Mouse (Mus musculus): Measurements from ENCODE around the gene Gm21970. TPM values are rescaled to one million over a fixed set of nuclear protein-coding genes. Genes with fewer than 3 reads are reported as not detected.

Gm21970 gene
- polyA plus RNA-seq, 1 experiment = not detected

DNA sequence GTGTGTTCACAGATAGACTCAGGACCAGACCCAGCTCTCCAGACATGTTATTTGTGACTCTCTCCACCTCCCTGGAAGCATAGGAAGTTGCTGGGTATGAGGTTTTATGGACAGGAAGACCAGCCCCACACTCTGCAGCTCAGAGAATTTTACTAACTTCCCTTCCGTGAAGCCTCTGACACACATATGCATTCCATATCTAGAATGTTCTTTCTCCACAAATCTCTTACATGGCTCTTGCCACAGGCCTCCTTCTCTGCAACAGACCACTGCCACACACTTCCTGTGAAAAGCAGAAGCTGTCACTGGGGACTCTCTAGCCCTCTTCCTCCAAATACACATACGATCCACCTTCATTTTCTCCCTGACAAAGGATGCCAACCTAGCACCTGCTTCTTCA lies 24.5 kb upstream of the Gm21970 start:
- no peak for DNase-seq (ENCODE audit: low read depth, low spot score)
- WGBS = 71% methylated on average over 2 of the region's 2 CpGs

- 1% methylated on average over 62 of the region's 62 CpGs for WGBS
- DNase-seq (ENCODE audit: low read depth, low spot score) = no peak
Measured at GRCm38 (mm10) chr16:91372577-91373472, 18.7 kb upstream of the Gm21970 start, which contains the start of gene Ifnar2. Ifnar2 (plus strand) TSS chr16:91372783.

DNA sequence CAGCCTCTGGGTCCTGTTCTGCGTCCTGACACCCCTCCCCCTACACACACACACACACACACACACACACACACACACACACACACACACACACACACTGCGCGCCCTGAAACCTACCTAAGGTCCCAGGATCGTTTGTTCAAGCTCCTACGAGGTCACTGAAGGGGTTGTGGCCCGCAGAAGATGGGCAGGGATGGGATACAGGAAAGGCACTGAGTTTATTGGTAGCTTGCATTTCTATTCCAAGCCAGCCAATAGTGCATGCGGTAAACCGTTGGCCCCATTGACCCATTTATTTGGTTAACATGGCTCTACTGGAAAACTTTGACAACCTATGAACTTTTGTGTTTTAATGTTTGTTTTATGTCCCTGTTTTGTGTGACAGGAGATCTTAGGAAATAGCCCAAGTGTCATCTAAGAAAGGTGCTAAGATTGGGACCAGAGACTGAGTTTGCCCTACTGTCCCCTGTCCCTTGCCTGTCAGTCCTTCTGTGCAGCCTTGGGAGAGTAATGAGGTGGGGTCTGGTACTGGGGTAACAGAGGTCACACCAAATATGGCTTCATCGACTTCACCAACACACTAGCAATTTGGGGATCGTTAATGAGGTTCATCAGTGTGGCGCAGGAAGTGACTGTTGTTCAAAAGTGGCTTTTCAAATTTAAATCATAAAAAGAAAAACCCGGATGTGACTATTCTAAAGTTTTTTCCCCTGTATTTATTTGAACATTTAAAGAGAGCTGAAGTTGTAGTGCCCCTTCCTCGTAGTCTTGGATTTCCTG lies 17.9 kb upstream of the Gm21970 start:
- no peak for DNase-seq (ENCODE audit: low read depth, low spot score)
- WGBS = 29% methylated on average over 13 of the region's 13 CpGs

GRCm38 (mm10) chr16:91374253-91374634 lies 17.3 kb upstream of the Gm21970 start:
- no peak for DNase-seq (ENCODE audit: low read depth, low spot score)
- WGBS = 84% methylated on average over 3 of the region's 3 CpGs

DNA sequence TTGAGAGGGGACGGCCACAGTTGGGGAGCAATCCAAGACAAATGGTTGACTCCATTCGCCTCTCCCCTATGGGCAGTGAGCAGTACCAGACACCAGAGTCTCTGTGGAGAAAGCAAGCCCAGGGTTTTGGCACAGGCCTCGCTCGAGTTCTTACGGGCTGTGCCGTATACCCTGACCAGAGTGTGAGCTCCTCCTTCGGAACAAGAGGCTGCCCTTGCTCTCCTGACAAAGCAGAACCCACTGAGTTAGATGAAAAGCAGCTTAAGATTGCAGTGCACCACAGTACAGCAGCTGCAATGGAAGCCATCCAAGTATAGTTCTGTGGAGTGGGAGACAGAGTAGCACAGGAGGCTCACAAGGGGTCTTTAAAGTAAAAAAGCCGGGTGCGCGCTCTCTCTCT lies 14.8 kb upstream of the Gm21970 start:
- WGBS = 85% methylated on average over 10 of the region's 10 CpGs
- DNase-seq (ENCODE audit: low read depth, low spot score) = no peak

DNA sequence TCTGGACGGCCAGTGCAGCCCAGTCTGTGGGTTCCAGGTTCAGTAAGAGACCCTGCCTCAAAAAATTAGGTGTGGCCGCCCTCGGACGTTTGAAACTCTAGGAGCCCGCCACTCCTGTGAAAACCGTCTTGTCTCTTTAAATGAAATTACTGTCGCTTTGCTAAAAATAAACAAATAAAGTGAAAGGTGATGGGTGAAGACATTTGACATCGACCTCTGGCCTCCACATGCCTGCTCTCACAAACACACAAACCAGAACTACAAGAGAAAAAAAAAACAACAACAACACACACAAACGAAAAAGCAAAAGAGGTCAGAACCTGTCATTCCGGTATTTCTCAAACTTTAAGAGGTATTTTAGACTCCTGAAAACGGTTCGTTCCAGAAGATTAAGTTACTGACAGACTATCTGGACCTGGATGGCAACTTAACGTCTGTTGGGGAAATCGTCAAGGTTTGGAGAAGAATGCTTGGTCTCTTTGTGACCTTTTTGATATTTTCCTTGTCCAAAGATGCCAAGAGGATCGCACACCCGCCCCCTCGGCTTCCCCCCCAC lies 13.0 kb upstream of the Gm21970 start:
- WGBS = 42% methylated on average over 17 of the region's 17 CpGs
- no peak for DNase-seq (ENCODE audit: low read depth, low spot score)

- DNase-seq (ENCODE audit: low read depth, low spot score) = no peak
Measured at GRCm38 (mm10) chr16:91378991-91379390, 12.5 kb upstream of the Gm21970 start.

GRCm38 (mm10) chr16:91379412-91379811 lies 12.1 kb upstream of the Gm21970 start:
- 67% methylated on average over 3 of the region's 3 CpGs for WGBS
- DNase-seq (ENCODE audit: low read depth, low spot score) = no peak

More at GRCm38 (mm10) chr16:91378991-91379390, 12.5 kb upstream of the Gm21970 start:
- WGBS = 31% methylated on average over 9 of the region's 9 CpGs

- 41% methylated on average over 5 of the region's 5 CpGs for WGBS
- no peak for DNase-seq (ENCODE audit: low read depth, low spot score)
Measured at GRCm38 (mm10) chr16:91380151-91380550, 11.4 kb upstream of the Gm21970 start.

GRCm38 (mm10) chr16:91381606-91382005 lies 9.9 kb upstream of the Gm21970 start:
- no peak for DNase-seq (ENCODE audit: low read depth, low spot score)
- WGBS = 83% methylated on average over 4 of the region's 4 CpGs

DNA sequence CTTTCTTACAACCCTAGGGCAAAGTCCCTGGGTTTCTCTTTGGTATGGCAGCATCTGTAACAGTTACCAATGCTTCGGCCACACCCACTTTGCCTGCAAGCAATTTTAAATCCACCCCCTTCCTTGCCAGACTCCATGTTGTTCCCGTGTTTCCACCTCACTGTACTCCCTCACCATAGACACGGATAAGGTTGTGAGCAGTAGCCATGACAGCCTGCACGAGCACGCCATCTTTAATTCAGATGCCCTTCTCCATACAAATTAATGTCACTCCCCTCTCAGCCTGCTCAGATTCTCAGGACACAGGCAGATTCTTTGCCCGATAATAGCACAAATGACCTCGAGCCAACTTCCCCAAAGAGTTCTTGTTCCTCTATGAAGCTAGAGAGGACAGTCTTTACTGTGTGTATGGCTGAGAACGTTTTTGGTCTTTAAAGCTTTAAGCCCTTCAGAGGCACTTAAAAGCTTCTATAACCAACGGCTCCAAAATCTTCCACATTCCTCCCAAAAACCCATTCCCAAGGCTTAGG lies 9.2 kb upstream of the Gm21970 start:
- no peak for DNase-seq (ENCODE audit: low read depth, low spot score)

DNA sequence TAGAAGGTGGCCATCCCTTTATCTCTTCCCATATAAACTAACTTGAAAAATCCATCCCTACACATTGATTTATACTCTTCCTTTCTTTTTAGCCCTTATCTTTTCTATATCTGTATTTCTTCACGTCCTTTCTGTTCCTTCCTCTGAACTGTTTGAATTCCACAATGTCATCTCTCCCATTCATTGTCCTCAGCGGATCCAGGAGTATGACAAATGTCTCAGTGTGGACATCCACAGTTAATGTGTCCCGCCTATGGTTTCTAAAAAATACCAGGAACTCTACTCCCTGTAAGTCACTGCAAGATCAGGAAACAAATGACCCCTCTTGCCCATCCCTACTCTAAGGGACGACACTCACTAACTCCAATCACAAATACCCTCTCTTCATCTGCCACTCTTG lies 7.3 kb upstream of the Gm21970 start:
- no peak for DNase-seq (ENCODE audit: low read depth, low spot score)
- 92% methylated on average over 4 of the region's 4 CpGs for WGBS

More for the DNA sequence above, 9.2 kb upstream of the Gm21970 start:
- 74% methylated on average over 9 of the region's 9 CpGs for WGBS

- 17% methylated on average over 10 of the region's 10 CpGs for WGBS
- DNase-seq (ENCODE audit: low read depth, low spot score) = no peak
Measured at GRCm38 (mm10) chr16:91385621-91386020, 5.9 kb upstream of the Gm21970 start.

GRCm38 (mm10) chr16:91386419-91387120 lies 5.0 kb upstream of the Gm21970 start:
- 77% methylated on average over 10 of the region's 10 CpGs for WGBS
- no peak for DNase-seq (ENCODE audit: low read depth, low spot score)

DNA sequence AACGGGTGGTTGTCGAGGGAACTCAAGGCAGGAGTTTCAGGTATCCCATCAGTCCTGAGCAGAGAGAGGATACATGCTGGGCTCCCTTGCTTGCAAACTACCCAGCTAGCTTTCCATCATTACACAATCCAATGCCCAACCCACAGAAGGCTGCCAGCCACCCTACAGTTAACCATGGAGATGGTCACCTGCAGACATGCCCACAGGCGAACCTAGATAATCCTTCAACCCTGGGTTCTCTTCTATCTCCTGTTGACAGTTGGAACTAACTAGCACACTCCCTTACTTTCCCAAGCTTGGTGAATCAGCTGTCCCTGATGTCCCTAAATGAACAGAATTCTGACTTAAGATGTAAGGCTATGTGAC lies 4.4 kb upstream of the Gm21970 start:
- WGBS = 92% methylated on average over 3 of the region's 3 CpGs
- no peak for DNase-seq (ENCODE audit: low read depth, low spot score)

- no peak for DNase-seq (ENCODE audit: low read depth, low spot score)
- WGBS = 87% methylated on average over 4 of the region's 4 CpGs
Measured at GRCm38 (mm10) chr16:91390100-91390499, 1.4 kb upstream of the Gm21970 start.

DNA sequence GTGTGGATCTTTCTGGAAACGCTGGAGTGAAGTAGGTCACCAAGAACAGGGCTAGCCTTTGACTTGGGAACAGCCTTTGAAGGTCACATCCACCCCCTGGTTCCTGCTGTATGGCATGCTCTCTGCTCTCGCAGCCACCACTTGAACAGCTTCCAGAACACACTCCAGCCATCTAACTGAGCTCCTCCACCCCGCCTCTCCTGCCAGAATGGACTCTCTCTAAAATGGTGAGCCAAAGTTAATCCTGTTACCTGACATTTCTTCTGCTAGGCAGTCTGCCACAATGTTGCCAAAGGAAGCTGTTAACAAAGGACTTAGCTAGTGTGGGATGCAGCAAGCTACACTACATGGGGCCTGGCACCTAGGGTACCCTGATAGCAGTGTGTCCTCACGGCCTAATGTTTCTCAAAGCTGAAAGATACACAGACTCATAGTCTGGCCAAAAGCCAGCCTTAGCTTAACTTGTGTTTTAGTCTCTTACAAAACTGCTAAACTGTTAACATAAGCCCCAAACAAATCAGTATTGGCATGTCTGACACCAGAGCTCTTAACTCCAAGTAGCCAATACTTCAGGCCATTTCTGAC lies 3.4 kb downstream of the Gm21970 start:
- 51% methylated on average over 4 of the region's 4 CpGs for WGBS
- DNase-seq (ENCODE audit: low read depth, low spot score) = no peak

GRCm38 (mm10) chr16:91395633-91396392 lies 4.3 kb downstream of the Gm21970 start:
- 79% methylated on average over 8 of the region's 8 CpGs for WGBS
- DNase-seq (ENCODE audit: low read depth, low spot score) = no peak

All from large intestine, adult 2 months (tissue).